Mouse (Mus musculus): ENCODE data around the gene Alx3.

GRCm38 (mm10) chr3:107637606-107638172 is 42.9 kb downstream of the Alx3 start:
- no peak for TF ChIP-seq CTCF (IDR thresholded peaks at IDR 0.05; ENCODE audit: control insufficient read depth, insufficient read depth, insufficient replicate concordance, low read depth, low read length)
- no peak for TF ChIP-seq POLR2A (IDR thresholded peaks at IDR 0.05; ENCODE audit: control insufficient read depth, low read depth, low read length)
